ENCODE assay signal across 13 mouse cellular contexts in genomic region chr10:99568424-99568823, GRCm38 (mm10).
DNase-seq lines count a peak whose midpoint lies in the region; ATAC-seq and TF ChIP-seq lines count a peak whose summit lies in the region.
"Had no signal": no experiment of that assay in that cellular context is flagged by ENCODE, and none has a peak within 500 bp of the region (broad histone marks: within the 10 kb centered on the region; RNA-seq: fewer than 3 reads in every experiment).

No protein-coding gene starts in this region.

- peak; percentile 49 to 50 for DNase-seq in heart, postnatal 10 days
- no peak for DNase-seq in heart, postnatal 25 days (ENCODE audit: low spot score)
- peak; percentile 61 for DNase-seq in adrenal gland, postnatal 10 days
- DNase-seq in heart, postnatal 14 days, result peak; percentile 30 to 43
- peak; percentile 60 for DNase-seq in lung, postnatal 0 days (ENCODE audit: low spot score)
- DNase-seq in hindbrain, postnatal 0 days (ENCODE audit: low spot score), result no peak
- no peak for DNase-seq in embryo, embryonic 11 days
- no peak for DNase-seq in hindbrain, embryonic 11.5 days (ENCODE audit: low spot score)
- DNase-seq: gastrocnemius, postnatal 14 days; liver, embryonic 13.5 days had no signal

- H3K4me2 ChIP-seq in lung, postnatal 0 days (replicated peaks; ENCODE audit: low read depth, low read length), result no peak overlapping the region
- H3K4me2 ChIP-seq in hindbrain, postnatal 0 days (ENCODE audit: low read depth, low read length), result no peak overlapping the region
- H3K4me2 ChIP-seq in hindbrain, embryonic 11.5 days (replicated peaks; ENCODE audit: low read depth, low read length), result no peak overlapping the region
- H3K4me2 ChIP-seq: hindbrain, embryonic 14.5 days; liver, embryonic 13.5 days; midbrain, embryonic 13.5 days had no signal

- no peaks in the 10 kb centered on the region for H3K36me3 ChIP-seq in lung, postnatal 0 days (ENCODE audit: insufficient read depth, low read length)
- no peaks in the 10 kb centered on the region for H3K36me3 ChIP-seq in hindbrain, postnatal 0 days (ENCODE audit: insufficient read depth, low read length)
- no peaks in the 10 kb centered on the region for H3K36me3 ChIP-seq in hindbrain, embryonic 11.5 days (ENCODE audit: control insufficient read depth, insufficient read depth, low read length)
- H3K36me3 ChIP-seq: embryonic facial prominence, embryonic 10.5 days; liver, embryonic 13.5 days; midbrain, embryonic 13.5 days had no signal

- TF ChIP-seq CTCF in lung, postnatal 0 days (IDR thresholded peaks at IDR 0.05), result no peak
- TF ChIP-seq CTCF in hindbrain, postnatal 0 days (IDR thresholded peaks at IDR 0.05; ENCODE audit: low read depth), result no peak

- intact Hi-C loops in heart, postnatal 10 days (cut with DNase I), result no loop called here
- intact Hi-C loops in heart, postnatal 25 days (cut with DNase I), result no loop called here
- intact Hi-C loops in heart, postnatal 14 days (cut with DNase I), result no loop called here

- no peaks in the 10 kb centered on the region for H3K27me3 ChIP-seq in lung, postnatal 0 days (replicated peaks; ENCODE audit: insufficient read depth, low read length)
- no peaks in the 10 kb centered on the region for H3K27me3 ChIP-seq in hindbrain, postnatal 0 days (ENCODE audit: insufficient read depth, low read length)
- no peaks in the 10 kb centered on the region for H3K27me3 ChIP-seq in hindbrain, embryonic 11.5 days (ENCODE audit: control insufficient read depth, insufficient read depth, low read length)
- H3K27me3 ChIP-seq: liver, embryonic 13.5 days; midbrain, embryonic 13.5 days had no signal

- H3K4me3 ChIP-seq in lung, postnatal 0 days (ENCODE audit: low read depth, low read length), result no peak overlapping the region
- no peak overlapping the region for H3K4me3 ChIP-seq in hindbrain, postnatal 0 days (ENCODE audit: low read length)
- H3K4me3 ChIP-seq in hindbrain, embryonic 11.5 days (ENCODE audit: low read depth, low read length), result no peak overlapping the region
- H3K4me3 ChIP-seq: embryonic facial prominence, embryonic 10.5 days; liver, embryonic 13.5 days; midbrain, embryonic 13.5 days had no signal

- no peak overlapping the region for H3K9ac ChIP-seq in lung, postnatal 0 days (replicated peaks; ENCODE audit: low read depth)
- H3K9ac ChIP-seq in hindbrain, postnatal 0 days (replicated peaks; ENCODE audit: low read length), result no peak overlapping the region
- H3K9ac ChIP-seq in hindbrain, embryonic 11.5 days (ENCODE audit: low read depth, low read length), result no peak overlapping the region
- H3K9ac ChIP-seq: hindbrain, embryonic 14.5 days; liver, embryonic 13.5 days; midbrain, embryonic 13.5 days had no signal

- ATAC-seq in lung, postnatal 0 days, result peak; percentile 75
- ATAC-seq in hindbrain, postnatal 0 days, result no peak
- no peak for ATAC-seq in hindbrain, embryonic 11.5 days (ENCODE audit: low FRiP score)
- ATAC-seq: midbrain, embryonic 13.5 days had no signal

- no peak overlapping the region for H3K27ac ChIP-seq in lung, postnatal 0 days (ENCODE audit: low read length)
- H3K27ac ChIP-seq in hindbrain, postnatal 0 days, result no peak overlapping the region
- H3K27ac ChIP-seq in hindbrain, embryonic 11.5 days (ENCODE audit: low read depth, low read length), result no peak overlapping the region
- H3K27ac ChIP-seq: embryonic facial prominence, embryonic 10.5 days; hindbrain, embryonic 14.5 days; liver, embryonic 13.5 days; midbrain, embryonic 13.5 days had no signal

- WGBS in lung, postnatal 0 days, result 28% methylated on average over 5 of the region's 5 CpGs
- WGBS in hindbrain, postnatal 0 days, result 51% methylated on average over 5 of the region's 5 CpGs
- 88% methylated on average over 5 of the region's 5 CpGs for WGBS in hindbrain, embryonic 11.5 days

- TF ChIP-seq EP300 in lung, postnatal 0 days (IDR thresholded peaks at IDR 0.05), result peak; percentile 47; the same call in 1 of the 2 replicates

- H3K9me3 ChIP-seq in lung, postnatal 0 days (ENCODE audit: low read length), result no peaks in the 10 kb centered on the region
- H3K9me3 ChIP-seq in hindbrain, postnatal 0 days (ENCODE audit: low read length), result no peaks in the 10 kb centered on the region
- no peaks in the 10 kb centered on the region for H3K9me3 ChIP-seq in hindbrain, embryonic 11.5 days (ENCODE audit: control insufficient read depth, low read length)
- H3K9me3 ChIP-seq: embryonic facial prominence, embryonic 10.5 days; liver, embryonic 13.5 days; midbrain, embryonic 13.5 days had no signal

- H3K4me1 ChIP-seq in lung, postnatal 0 days (ENCODE audit: insufficient read depth, low read depth, low read length), result no peaks in the 10 kb centered on the region
- H3K4me1 ChIP-seq in hindbrain, postnatal 0 days (ENCODE audit: insufficient read depth, low read length), result 0 out of 2 replicates have a peak, but pooled peaks cover 5% of the 10 kb centered on the region
- no peaks in the 10 kb centered on the region for H3K4me1 ChIP-seq in hindbrain, embryonic 11.5 days (replicated peaks; ENCODE audit: control insufficient read depth, insufficient read depth, low read length)
- H3K4me1 ChIP-seq: liver, embryonic 13.5 days; midbrain, embryonic 13.5 days had no signal

Comparison
In these comparisons a context has a peak if more than half of its experiments do, and no peak if none do; other contexts are left out.
1. DNase-seq: peak in heart, postnatal 10 days (2 of 2), adrenal gland, postnatal 10 days (single experiment), heart, postnatal 14 days (2 of 2) and lung, postnatal 0 days (single experiment); none in heart, postnatal 25 days (single experiment), hindbrain, postnatal 0 days (single experiment), embryo, embryonic 11 days (single experiment) and hindbrain, embryonic 11.5 days (single experiment).